Mouse (Mus musculus) neural tube, embryonic 13.5 days (tissue): ENCODE data around the gene N6amt1. TPM values are rescaled to one million over a fixed set of nuclear protein-coding genes. Genes with fewer than 3 reads are reported as not detected.

Experiments
- ATAC-seq: fragments of 200-750 bp; cut with Nextera tagmentation; 2 replicates; pipeline ENCODE4 v1.8.0; 2017; ENCODE audit warnings: low read depth, mild to moderate bottlenecking, moderate TSS enrichment, moderate library complexity
- H3K27ac ChIP-seq: fragments of 300-500 bp; sonication (generic); replicated peaks from 2 replicates; pipeline ENCODE4 v1.5.1; 2015; ENCODE audit warnings: moderate library complexity, mild to moderate bottlenecking, inconsistent platforms
- H3K27me3 ChIP-seq: fragments of 300-500 bp; sonication (generic); 2 replicates; pipeline ENCODE4 v1.6.1; 2015; ENCODE audit warnings: mild to moderate bottlenecking, inconsistent platforms
- H3K36me3 ChIP-seq: fragments of 300-500 bp; sonication (generic); 2 replicates; pipeline ENCODE4 v1.6.1; 2015; ENCODE audit warnings: mild to moderate bottlenecking, inconsistent platforms
- H3K4me1 ChIP-seq: fragments of 300-500 bp; sonication (generic); replicated peaks from 2 replicates; pipeline ENCODE4 v1.6.1; 2015; ENCODE audit warnings: inconsistent platforms
- H3K4me2 ChIP-seq: fragments of 300-500 bp; sonication (generic); 2 replicates; pipeline ENCODE4 v1.6.1; 2015; ENCODE audit warnings: inconsistent platforms, mild to moderate bottlenecking, moderate library complexity
- H3K4me3 ChIP-seq: fragments of 300-500 bp; sonication (generic); 2 replicates; pipeline ENCODE4 v1.5.1; 2015; ENCODE audit warnings: mild to moderate bottlenecking, inconsistent platforms
- H3K9ac ChIP-seq: fragments of 300-500 bp; sonication (generic); 2 replicates; pipeline ENCODE4 v1.6.1; 2015; ENCODE audit warnings: moderate library complexity, mild to moderate bottlenecking, inconsistent platforms
- H3K9me3 ChIP-seq: fragments of 300-500 bp; sonication (generic); 2 replicates; pipeline ENCODE4 v1.6.1; 2016; ENCODE audit warnings: inconsistent platforms
- WGBS: fragments of 180-500 bp; shearing (Covaris S2); methylation state at CpG from one replicate; pipeline ENCODE4 v1.1.7; 2015; 5-methylcytosine and 5-hydroxymethylcytosine counted together
- polyA plus RNA-seq: library from polyadenylated mRNA; unstranded; fragments of >200 nt; fragmentation: Nextera tagmentation; extraction: Ambion mirVana; gene quantifications from 2 replicates; pipeline ENCODE4 v1.2.1, GENCODE M21; 2015

The N6amt1 gene
- polyA plus RNA-seq = 20.1 and 21.2 TPM in 2 replicates

- H3K9ac ChIP-seq = peak within 1 kb of the TSS; percentile 75
- H3K9me3 ChIP-seq = no peaks in the 10 kb centered on the region
- peaks cover 2% of the 10 kb centered on the region; the same call in 1 of the 2 replicates for H3K4me1 ChIP-seq
- H3K27me3 ChIP-seq = peaks cover 10% of the 10 kb centered on the region
- ATAC-seq = peak; percentile 99
- H3K27ac ChIP-seq = peak within 1 kb of the TSS; percentile 90
- peak within 1 kb of the TSS; percentile 57 for H3K4me2 ChIP-seq
- 0% methylated on average over 48 of the region's 48 CpGs for WGBS
- peaks cover 24% of the 10 kb centered on the region for H3K36me3 ChIP-seq
- peak within 1 kb of the TSS; percentile 68 for H3K4me3 ChIP-seq
These were observed at the start of gene N6amt1 for GRCm38 (mm10) chr16:87354075-87354583. Gene N6amt1 (plus strand): TSS chr16:87354185.

GRCm38 (mm10) chr16:87305251-87306011 lies 48.6 kb upstream of the N6amt1 start:
- Histone ChIP-seq H3K4me1 (no peaks in the 10 kb centered on the region), H3K36me3 (no peaks in the 10 kb centered on the region), H3K4me2 (no peak overlapping the region), H3K9me3 (no peaks in the 10 kb centered on the region), H3K27me3 (no peaks in the 10 kb centered on the region), H3K4me3 (no peak overlapping the region), H3K27ac (no peak overlapping the region), H3K9ac (no peak overlapping the region)
- 84% methylated on average over 11 of the region's 11 CpGs for WGBS
- no peak for ATAC-seq

GRCm38 (mm10) chr16:87307109-87307735 lies 46.8 kb upstream of the N6amt1 start:
- 85% methylated on average over 10 of the region's 10 CpGs for WGBS
- H3K36me3 ChIP-seq = no peaks in the 10 kb centered on the region
- H3K4me1 ChIP-seq = no peaks in the 10 kb centered on the region
- H3K4me2 ChIP-seq = no peak overlapping the region
- no peak overlapping the region for H3K4me3 ChIP-seq
- H3K27me3 ChIP-seq = no peaks in the 10 kb centered on the region
- no peak overlapping the region for H3K9ac ChIP-seq
- no peak for ATAC-seq
- H3K27ac ChIP-seq = no peak overlapping the region
- H3K9me3 ChIP-seq = no peaks in the 10 kb centered on the region

GRCm38 (mm10) chr16:87310659-87311058 lies 43.3 kb upstream of the N6amt1 start:
- Histone ChIP-seq H3K27me3 (no peaks in the 10 kb centered on the region), H3K9ac (no peak overlapping the region), H3K9me3 (no peaks in the 10 kb centered on the region), H3K36me3 (no peaks in the 10 kb centered on the region), H3K27ac (no peak overlapping the region), H3K4me3 (no peak overlapping the region), H3K4me1 (no peaks in the 10 kb centered on the region), H3K4me2 (no peak overlapping the region)
- WGBS = 86% methylated on average over 4 of the region's 4 CpGs
- no peak for ATAC-seq

- H3K9me3 ChIP-seq = no peaks in the 10 kb centered on the region
- H3K4me3 ChIP-seq = no peak overlapping the region
- no peaks in the 10 kb centered on the region for H3K36me3 ChIP-seq
- no peak for ATAC-seq
- H3K27me3 ChIP-seq = no peaks in the 10 kb centered on the region
- 64% methylated on average over 5 of the region's 5 CpGs for WGBS
- H3K27ac ChIP-seq = 0 out of 2 replicates have a peak overlapping the region, but pooled peaks have one; percentile 56
- H3K4me2 ChIP-seq = no peak overlapping the region
- H3K4me1 ChIP-seq = peaks cover 24% of the 10 kb centered on the region
- no peak overlapping the region for H3K9ac ChIP-seq
These were observed 35.7 kb upstream of the N6amt1 start for GRCm38 (mm10) chr16:87318200-87318811.

GRCm38 (mm10) chr16:87318998-87319397 lies 35.0 kb upstream of the N6amt1 start:
- ATAC-seq = no peak
- no peak overlapping the region for H3K4me2 ChIP-seq
- no peak overlapping the region for H3K4me3 ChIP-seq
- no peaks in the 10 kb centered on the region for H3K36me3 ChIP-seq
- WGBS = 24% methylated on average over 5 of the region's 5 CpGs
- H3K27ac ChIP-seq = peak overlapping the region; percentile 56; the same call in 1 of the 2 replicates
- no peaks in the 10 kb centered on the region for H3K27me3 ChIP-seq
- H3K9me3 ChIP-seq = no peaks in the 10 kb centered on the region
- H3K9ac ChIP-seq = no peak overlapping the region
- H3K4me1 ChIP-seq = peaks cover 24% of the 10 kb centered on the region

- Histone ChIP-seq H3K4me2 (no peak overlapping the region), H3K4me3 (no peak overlapping the region), H3K36me3 (no peaks in the 10 kb centered on the region), H3K9me3 (no peaks in the 10 kb centered on the region), H3K27ac (no peak overlapping the region), H3K4me1 (peaks cover 24% of the 10 kb centered on the region), H3K27me3 (no peaks in the 10 kb centered on the region), H3K9ac (no peak overlapping the region)
- ATAC-seq = peak; percentile 47; the same call in 1 of the 2 replicates
- 32% methylated on average over 5 of the region's 5 CpGs for WGBS
These were observed 34.3 kb upstream of the N6amt1 start for GRCm38 (mm10) chr16:87319541-87320251.

GRCm38 (mm10) chr16:87320252-87320555 lies 33.8 kb upstream of the N6amt1 start:
- no peaks in the 10 kb centered on the region for H3K36me3 ChIP-seq
- no peak overlapping the region for H3K27ac ChIP-seq
- H3K4me2 ChIP-seq = no peak overlapping the region
- H3K9me3 ChIP-seq = no peaks in the 10 kb centered on the region
- no peak overlapping the region for H3K9ac ChIP-seq
- H3K4me3 ChIP-seq = no peak overlapping the region
- WGBS = 37% methylated on average over 2 of the region's 2 CpGs
- peaks cover 24% of the 10 kb centered on the region for H3K4me1 ChIP-seq
- H3K27me3 ChIP-seq = no peaks in the 10 kb centered on the region
- no peak for ATAC-seq

GRCm38 (mm10) chr16:87324571-87324970 lies 29.4 kb upstream of the N6amt1 start:
- H3K36me3 ChIP-seq = no peaks in the 10 kb centered on the region
- H3K4me2 ChIP-seq = no peak overlapping the region
- ATAC-seq = no peak
- H3K4me1 ChIP-seq = peaks cover 10% of the 10 kb centered on the region
- no peak overlapping the region for H3K4me3 ChIP-seq
- H3K9ac ChIP-seq = no peak overlapping the region
- no peak overlapping the region for H3K27ac ChIP-seq
- H3K9me3 ChIP-seq = no peaks in the 10 kb centered on the region
- H3K27me3 ChIP-seq = no peaks in the 10 kb centered on the region
- WGBS = 64% methylated on average over 5 of the region's 5 CpGs

GRCm38 (mm10) chr16:87329986-87330385 lies 24.0 kb upstream of the N6amt1 start:
- no peak overlapping the region for H3K9ac ChIP-seq
- H3K27me3 ChIP-seq = no peaks in the 10 kb centered on the region
- 92% methylated on average over 3 of the region's 3 CpGs for WGBS
- ATAC-seq = no peak
- no peak overlapping the region for H3K4me3 ChIP-seq
- H3K27ac ChIP-seq = no peak overlapping the region
- H3K36me3 ChIP-seq = no peaks in the 10 kb centered on the region
- H3K4me2 ChIP-seq = no peak overlapping the region
- H3K4me1 ChIP-seq = no peaks in the 10 kb centered on the region
- H3K9me3 ChIP-seq = no peaks in the 10 kb centered on the region

GRCm38 (mm10) chr16:87334756-87335155 lies 19.2 kb upstream of the N6amt1 start:
- no peaks in the 10 kb centered on the region for H3K27me3 ChIP-seq
- ATAC-seq = no peak
- H3K4me2 ChIP-seq = no peak overlapping the region
- H3K9ac ChIP-seq = no peak overlapping the region
- no peaks in the 10 kb centered on the region for H3K4me1 ChIP-seq
- H3K9me3 ChIP-seq = no peaks in the 10 kb centered on the region
- WGBS = 93% methylated on average over 3 of the region's 3 CpGs
- no peak overlapping the region for H3K4me3 ChIP-seq
- H3K27ac ChIP-seq = no peak overlapping the region
- H3K36me3 ChIP-seq = no peaks in the 10 kb centered on the region
